Mouse (Mus musculus): ENCODE measurements around the gene Ppl. TPM values are rescaled to one million over a fixed set of nuclear protein-coding genes. Genes with fewer than 3 reads are reported as not detected.

The Ppl gene
- polyA plus RNA-seq, 1 experiment from 2014 or later = 3.2 TPM

DNA sequence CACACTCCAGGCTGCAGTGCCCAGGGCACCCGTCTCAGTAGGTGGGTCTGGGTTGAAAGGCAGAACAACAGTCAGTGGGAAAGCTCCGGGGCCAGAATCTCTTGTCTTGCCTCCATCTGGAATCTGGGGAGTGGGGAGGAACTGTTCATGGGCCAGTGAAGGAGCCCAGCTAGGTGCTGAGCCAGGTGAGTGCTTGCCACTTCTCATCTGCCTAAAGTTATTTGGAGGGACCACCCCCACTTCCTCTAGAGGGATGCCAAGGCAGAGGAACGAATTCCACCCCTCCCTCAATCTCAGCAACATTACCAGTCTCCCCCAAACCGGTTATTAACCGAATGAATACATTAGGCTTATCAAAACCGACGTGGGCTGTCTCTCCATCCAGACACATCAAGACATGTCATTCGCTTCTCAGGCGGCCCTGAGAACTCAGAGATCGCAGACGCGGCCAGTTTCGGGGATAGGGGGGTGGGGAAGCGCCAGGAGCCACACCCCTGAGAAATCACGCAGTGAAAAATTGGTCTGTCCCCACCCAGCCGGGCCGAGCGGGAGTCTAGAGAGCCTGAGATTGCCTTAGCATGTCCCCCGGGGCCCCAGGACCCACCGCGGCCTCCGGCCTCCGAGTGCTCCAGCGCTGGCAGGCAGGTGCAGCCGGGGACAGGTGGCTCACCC lies 834 bp downstream of the Ppl start:
- Histone ChIP-seq H3K9me3 (ENCODE audit: low read length) (no peaks in the 10 kb centered on the region), H3K27ac (ENCODE audit: low read length) (no peak overlapping the region), H3K36me3 (ENCODE audit: insufficient read depth, low read length) (no peaks in the 10 kb centered on the region), H3K9ac (replicated peaks; ENCODE audit: low read length) (peak overlapping the region; percentile 62; the same call in 1 of the 2 replicates), H3K4me1 (ENCODE audit: insufficient read depth, low read length) (peaks cover 20% of the 10 kb centered on the region; the same call in 1 of the 2 replicates), H3K4me2 (replicated peaks; ENCODE audit: low read depth, low read length) (peak overlapping the region; percentile 75), H3K27me3 (ENCODE audit: insufficient read depth, low read length) (peaks cover 50% of the 10 kb centered on the region), H3K4me3 (ENCODE audit: low read length) (peak overlapping the region; percentile 56)
- no peak for ATAC-seq (ENCODE audit: low FRiP score, low TSS enrichment)
- 2% methylated on average over 25 of the region's 25 CpGs for WGBS

DNA sequence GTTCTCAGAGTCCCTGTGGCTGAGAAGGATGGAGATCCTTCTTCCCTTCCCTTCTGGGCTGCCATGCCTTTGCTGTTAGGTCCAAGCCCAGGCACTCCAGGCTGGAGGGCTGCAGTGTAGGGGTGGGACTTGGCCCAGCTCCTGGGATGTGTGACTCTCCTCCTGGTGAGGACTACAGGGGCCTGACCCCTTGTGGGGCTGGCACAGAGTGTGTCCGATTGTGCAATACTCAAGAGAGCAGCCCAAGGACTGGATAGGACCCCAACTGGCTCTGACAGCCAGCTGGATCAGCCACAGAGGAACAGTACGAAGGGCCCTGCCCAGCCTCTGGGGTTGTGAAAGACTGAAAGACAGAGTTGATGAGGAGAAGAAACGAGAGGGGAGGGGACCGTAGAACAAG lies 1.5 kb downstream of the Ppl start:
- H3K4me3 ChIP-seq (ENCODE audit: low read length) = no peak overlapping the region
- no peak for ATAC-seq (ENCODE audit: low FRiP score, low TSS enrichment)
- H3K27me3 ChIP-seq (ENCODE audit: insufficient read depth, low read length) = peaks cover 50% of the 10 kb centered on the region
- H3K36me3 ChIP-seq (ENCODE audit: insufficient read depth, low read length) = no peaks in the 10 kb centered on the region
- no peak overlapping the region for H3K27ac ChIP-seq (ENCODE audit: low read length)
- H3K9me3 ChIP-seq (ENCODE audit: low read length) = no peaks in the 10 kb centered on the region
- 11% methylated on average over 4 of the region's 4 CpGs for WGBS
- H3K4me1 ChIP-seq (ENCODE audit: insufficient read depth, low read length) = peaks cover 16% of the 10 kb centered on the region; the same call in 1 of the 2 replicates
- no peak overlapping the region for H3K9ac ChIP-seq (replicated peaks; ENCODE audit: low read length)
- no peak overlapping the region; the same call in 1 of the 2 replicates for H3K4me2 ChIP-seq (replicated peaks; ENCODE audit: low read depth, low read length)

- no peak overlapping the region for H3K27ac ChIP-seq (ENCODE audit: low read length)
- no peak for ATAC-seq (ENCODE audit: low FRiP score, low TSS enrichment)
- no peak overlapping the region for H3K4me2 ChIP-seq (replicated peaks; ENCODE audit: low read depth, low read length)
- H3K9me3 ChIP-seq (ENCODE audit: low read length) = no peaks in the 10 kb centered on the region
- H3K4me1 ChIP-seq (ENCODE audit: insufficient read depth, low read length) = peaks cover 16% of the 10 kb centered on the region; the same call in 1 of the 2 replicates
- no peaks in the 10 kb centered on the region for H3K36me3 ChIP-seq (ENCODE audit: insufficient read depth, low read length)
- no peak overlapping the region for H3K9ac ChIP-seq (replicated peaks; ENCODE audit: low read length)
- H3K4me3 ChIP-seq (ENCODE audit: low read length) = no peak overlapping the region
- 28% methylated on average over 2 of the region's 2 CpGs for WGBS
- peaks cover 50% of the 10 kb centered on the region for H3K27me3 ChIP-seq (ENCODE audit: insufficient read depth, low read length)
Observed at GRCm38 (mm10) chr16:5130196-5130595, 2.0 kb downstream of the Ppl start.

DNA sequence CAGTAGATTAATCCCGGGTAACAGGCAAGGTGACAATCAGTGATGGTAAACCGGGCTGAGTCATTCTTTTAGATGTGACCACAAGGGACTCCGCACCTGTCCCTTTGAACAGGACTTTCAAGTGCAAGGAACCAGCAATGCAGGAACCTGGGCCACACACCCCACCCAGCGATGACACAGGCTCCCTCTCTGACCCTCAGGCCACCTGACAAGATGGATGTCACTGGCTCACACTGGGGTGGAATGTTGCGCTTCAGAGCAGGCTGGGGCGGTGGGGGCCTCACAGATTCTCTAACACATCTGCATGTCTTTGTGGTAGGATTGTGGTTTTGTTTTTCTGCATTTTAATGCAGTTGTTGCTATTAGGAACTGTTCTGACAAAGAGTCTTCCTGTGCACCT lies 8.7 kb downstream of the Ppl start:
- no peak overlapping the region for H3K27ac ChIP-seq (ENCODE audit: low read length)
- H3K4me1 ChIP-seq (ENCODE audit: insufficient read depth, low read length) = no peaks in the 10 kb centered on the region
- no peaks in the 10 kb centered on the region for H3K27me3 ChIP-seq (ENCODE audit: insufficient read depth, low read length)
- H3K4me2 ChIP-seq (replicated peaks; ENCODE audit: low read depth, low read length) = no peak overlapping the region
- no peak overlapping the region for H3K4me3 ChIP-seq (ENCODE audit: low read length)
- no peaks in the 10 kb centered on the region for H3K36me3 ChIP-seq (ENCODE audit: insufficient read depth, low read length)
- 69% methylated on average over 6 of the region's 6 CpGs for WGBS
- H3K9ac ChIP-seq (replicated peaks; ENCODE audit: low read length) = no peak overlapping the region
- no peak for ATAC-seq (ENCODE audit: low FRiP score, low TSS enrichment)
- H3K9me3 ChIP-seq (ENCODE audit: low read length) = peaks cover 6% of the 10 kb centered on the region; the same call in 1 of the 2 replicates

- no peak overlapping the region for H3K4me2 ChIP-seq (replicated peaks; ENCODE audit: low read depth, low read length)
- no peaks in the 10 kb centered on the region for H3K27me3 ChIP-seq (ENCODE audit: insufficient read depth, low read length)
- H3K4me1 ChIP-seq (ENCODE audit: insufficient read depth, low read length) = no peaks in the 10 kb centered on the region
- H3K4me3 ChIP-seq (ENCODE audit: low read length) = no peak overlapping the region
- WGBS = 77% methylated on average over 4 of the region's 4 CpGs
- no peak overlapping the region for H3K27ac ChIP-seq (ENCODE audit: low read length)
- H3K9ac ChIP-seq (replicated peaks; ENCODE audit: low read length) = no peak overlapping the region
- H3K36me3 ChIP-seq (ENCODE audit: insufficient read depth, low read length) = no peaks in the 10 kb centered on the region
- peaks cover 6% of the 10 kb centered on the region; the same call in 1 of the 2 replicates for H3K9me3 ChIP-seq (ENCODE audit: low read length)
- ATAC-seq (ENCODE audit: low FRiP score, low TSS enrichment) = no peak
Observed at GRCm38 (mm10) chr16:5119845-5120244, 12.4 kb downstream of the Ppl start.

DNA sequence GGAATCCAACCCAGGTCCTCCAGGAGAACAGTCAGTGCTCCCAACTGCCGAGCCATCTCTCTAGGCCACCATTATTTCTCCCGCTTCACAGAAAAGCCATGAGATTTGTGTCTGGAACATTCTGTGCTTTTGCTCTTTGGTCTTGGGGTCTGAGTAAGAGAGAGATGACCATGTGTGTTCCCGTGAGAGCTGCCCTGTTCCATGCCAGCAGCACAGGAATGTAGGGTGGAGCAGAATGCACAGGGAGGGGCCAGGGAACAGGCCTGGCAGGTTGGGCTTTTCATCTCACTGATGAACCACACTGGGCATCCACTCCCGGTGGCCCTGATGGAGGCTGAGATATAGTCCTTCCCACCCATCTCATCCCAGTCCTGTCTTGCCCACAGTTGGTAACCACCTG lies 12.8 kb downstream of the Ppl start:
- Histone ChIP-seq H3K36me3 (ENCODE audit: insufficient read depth, low read length) (no peaks in the 10 kb centered on the region), H3K9me3 (ENCODE audit: low read length) (peaks cover 3% of the 10 kb centered on the region; the same call in 1 of the 2 replicates), H3K9ac (replicated peaks; ENCODE audit: low read length) (no peak overlapping the region), H3K27me3 (ENCODE audit: insufficient read depth, low read length) (no peaks in the 10 kb centered on the region), H3K4me3 (ENCODE audit: low read length) (no peak overlapping the region), H3K4me1 (ENCODE audit: insufficient read depth, low read length) (no peaks in the 10 kb centered on the region), H3K27ac (ENCODE audit: low read length) (no peak overlapping the region), H3K4me2 (replicated peaks; ENCODE audit: low read depth, low read length) (no peak overlapping the region)
- 52% methylated on average over 4 of the region's 4 CpGs for WGBS
- ATAC-seq (ENCODE audit: low FRiP score, low TSS enrichment) = 0 out of 2 replicates have a peak, but pooled peaks have one; percentile 62

- 82% methylated on average over 2 of the region's 2 CpGs for WGBS
- Histone ChIP-seq H3K4me2 (replicated peaks; ENCODE audit: low read depth, low read length) (no peak overlapping the region), H3K27ac (ENCODE audit: low read length) (no peak overlapping the region), H3K4me3 (ENCODE audit: low read length) (no peak overlapping the region), H3K9me3 (ENCODE audit: low read length) (no peaks in the 10 kb centered on the region), H3K4me1 (ENCODE audit: insufficient read depth, low read length) (peaks cover 10% of the 10 kb centered on the region; the same call in 1 of the 2 replicates), H3K36me3 (ENCODE audit: insufficient read depth, low read length) (no peaks in the 10 kb centered on the region), H3K27me3 (ENCODE audit: insufficient read depth, low read length) (no peaks in the 10 kb centered on the region), H3K9ac (replicated peaks; ENCODE audit: low read length) (no peak overlapping the region)
- ATAC-seq (ENCODE audit: low FRiP score, low TSS enrichment) = no peak
Observed at GRCm38 (mm10) chr16:5113582-5113981, 18.6 kb downstream of the Ppl start.

DNA sequence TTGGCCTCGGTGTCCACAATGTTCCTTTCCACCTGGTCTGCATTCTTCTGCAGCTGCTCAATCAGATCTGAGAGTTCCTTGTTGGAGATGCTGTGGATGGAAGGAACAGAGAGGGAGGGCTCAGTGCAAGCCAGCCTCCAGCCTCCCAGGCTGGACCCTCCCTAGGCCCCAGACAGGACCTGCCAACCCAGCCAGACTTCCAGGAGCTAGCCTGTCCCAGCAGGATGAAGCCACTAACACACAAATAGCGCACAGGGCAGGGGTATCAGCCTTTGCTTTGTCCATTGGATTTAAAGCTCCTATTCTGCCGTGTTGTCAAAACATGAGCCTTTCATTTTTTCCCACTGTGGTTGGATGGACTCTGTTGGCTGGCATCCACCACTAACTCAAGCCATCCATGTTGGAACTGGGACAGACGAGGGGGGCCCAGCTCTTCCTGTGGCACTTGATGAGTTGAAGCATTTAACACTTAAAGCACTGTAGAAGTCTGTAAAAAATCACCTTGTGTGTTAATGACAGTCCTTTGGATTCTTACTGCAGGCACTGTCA lies 19.1 kb downstream of the Ppl start:
- Histone ChIP-seq H3K4me1 (ENCODE audit: insufficient read depth, low read length) (peaks cover 10% of the 10 kb centered on the region; the same call in 1 of the 2 replicates), H3K36me3 (ENCODE audit: insufficient read depth, low read length) (no peaks in the 10 kb centered on the region), H3K9me3 (ENCODE audit: low read length) (no peaks in the 10 kb centered on the region; the same call in 1 of the 2 replicates), H3K9ac (replicated peaks; ENCODE audit: low read length) (no peak overlapping the region), H3K27me3 (ENCODE audit: insufficient read depth, low read length) (no peaks in the 10 kb centered on the region), H3K4me2 (replicated peaks; ENCODE audit: low read depth, low read length) (no peak overlapping the region), H3K4me3 (ENCODE audit: low read length) (no peak overlapping the region), H3K27ac (ENCODE audit: low read length) (no peak overlapping the region)
- WGBS = 68% methylated on average over 4 of the region's 4 CpGs
- ATAC-seq (ENCODE audit: low FRiP score, low TSS enrichment) = no peak

DNA sequence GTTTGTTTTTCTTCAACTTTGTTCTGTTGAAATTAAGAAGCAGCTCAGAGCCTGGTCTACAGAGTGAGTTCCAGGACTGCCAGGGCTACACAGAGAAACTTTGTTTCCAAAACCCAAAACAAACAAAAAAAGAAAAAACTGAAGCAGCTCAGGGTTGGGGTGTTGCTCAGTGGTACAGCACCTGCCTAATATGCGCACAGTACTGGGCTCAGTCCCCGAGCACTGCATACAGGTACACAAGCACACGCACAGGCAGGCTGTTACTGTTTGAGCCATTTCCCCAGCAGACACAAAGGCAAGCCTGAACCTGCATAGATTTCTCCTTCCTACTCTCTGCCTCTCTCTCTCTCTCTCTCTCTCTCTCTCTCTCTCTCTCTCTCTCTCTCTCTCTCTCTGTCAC lies 21.2 kb downstream of the Ppl start:
- no peak overlapping the region for H3K4me3 ChIP-seq (ENCODE audit: low read length)
- ATAC-seq (ENCODE audit: low FRiP score, low TSS enrichment) = no peak
- H3K4me1 ChIP-seq (ENCODE audit: insufficient read depth, low read length) = peaks cover 10% of the 10 kb centered on the region; the same call in 1 of the 2 replicates
- no peaks in the 10 kb centered on the region for H3K36me3 ChIP-seq (ENCODE audit: insufficient read depth, low read length)
- no peak overlapping the region for H3K9ac ChIP-seq (replicated peaks; ENCODE audit: low read length)
- H3K4me2 ChIP-seq (replicated peaks; ENCODE audit: low read depth, low read length) = no peak overlapping the region
- H3K9me3 ChIP-seq (ENCODE audit: low read length) = no peaks in the 10 kb centered on the region; the same call in 1 of the 2 replicates
- no peaks in the 10 kb centered on the region for H3K27me3 ChIP-seq (ENCODE audit: insufficient read depth, low read length)
- 83% methylated on average over 3 of the region's 3 CpGs for WGBS
- H3K27ac ChIP-seq (ENCODE audit: low read length) = no peak overlapping the region

DNA sequence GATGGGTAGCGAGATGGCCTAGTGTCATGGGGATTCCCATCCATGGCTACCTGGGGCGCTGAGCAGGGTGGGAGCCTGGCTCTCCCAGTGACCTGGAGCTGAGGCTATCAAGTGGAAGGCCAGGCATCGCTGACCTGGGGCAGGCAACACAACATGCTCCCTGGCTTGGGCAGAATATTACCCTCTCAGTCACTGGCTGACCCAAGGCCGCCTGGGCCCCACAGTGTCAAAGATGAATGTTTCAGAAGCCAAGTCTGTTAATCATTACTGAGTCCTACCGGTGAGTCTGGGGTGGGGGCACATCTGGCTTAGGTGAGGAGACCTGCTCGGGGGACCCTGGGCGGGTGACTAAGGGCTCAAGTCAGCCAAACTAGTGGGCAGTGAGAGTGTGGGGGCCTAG lies 22.3 kb downstream of the Ppl start:
- H3K4me2 ChIP-seq (replicated peaks; ENCODE audit: low read depth, low read length) = no peak overlapping the region
- H3K27me3 ChIP-seq (ENCODE audit: insufficient read depth, low read length) = no peaks in the 10 kb centered on the region
- 62% methylated on average over 7 of the region's 7 CpGs for WGBS
- H3K9me3 ChIP-seq (ENCODE audit: low read length) = no peaks in the 10 kb centered on the region; the same call in 1 of the 2 replicates
- no peak overlapping the region for H3K4me3 ChIP-seq (ENCODE audit: low read length)
- no peak overlapping the region for H3K9ac ChIP-seq (replicated peaks; ENCODE audit: low read length)
- H3K36me3 ChIP-seq (ENCODE audit: insufficient read depth, low read length) = no peaks in the 10 kb centered on the region
- no peak overlapping the region for H3K27ac ChIP-seq (ENCODE audit: low read length)
- peaks cover 10% of the 10 kb centered on the region; the same call in 1 of the 2 replicates for H3K4me1 ChIP-seq (ENCODE audit: insufficient read depth, low read length)
- ATAC-seq (ENCODE audit: low FRiP score, low TSS enrichment) = peak; percentile 74
